Mouse (Mus musculus) MEL (cell line): ENCODE results near the gene Trio. TPM values are rescaled to one million over a fixed set of nuclear protein-coding genes. Genes with fewer than 3 reads are reported as not detected.

Experiments used
- DNase-seq: peaks from one replicate; pipeline ENCODE4 v3.0.0; 2011; ENCODE audit warnings: low read depth, low spot score
- H3K27ac ChIP-seq: 2 replicates; pipeline ENCODE4 v1.5.1; 2012; ENCODE audit warnings: low read depth, mild to moderate bottlenecking, control low read depth, low read length, moderate library complexity; ENCODE audit not compliant: control insufficient read depth
- H3K27me3 ChIP-seq, 2 experiments: fragments of 150-350 bp in 1 of 2; sonication (generic) in 1 of 2; 2 replicates each; pipeline ENCODE4 v1.6.1; 2012; ENCODE audit warnings: low read length in 2 of 2, mild to moderate bottlenecking in 2 of 2, improper control_type of control experiment in 1 of 2, moderate library complexity in 1 of 2; ENCODE audit not compliant: insufficient read depth in 2 of 2, control insufficient read depth in 1 of 2
- H3K36me3 ChIP-seq, 2 experiments: 2 replicates each; pipeline ENCODE4 v1.6.1; 2012 to 2014; ENCODE audit warnings: low read length in 2 of 2, improper control_type of control experiment in 1 of 2, inconsistent platforms in 1 of 2, mild to moderate bottlenecking in 1 of 2; ENCODE audit not compliant: insufficient read depth in 2 of 2, control insufficient read depth in 1 of 2
- H3K4me1 ChIP-seq, 2 experiments: fragments of 150-350 bp in 1 of 2; sonication (generic) in 1 of 2; 2 replicates each; pipeline ENCODE4 v1.6.1; 2012; ENCODE audit warnings: low read length in 2 of 2, improper control_type of control experiment in 1 of 2, mild to moderate bottlenecking in 1 of 2; ENCODE audit not compliant: insufficient read depth in 2 of 2, control insufficient read depth in 1 of 2
- H3K4me3 ChIP-seq, 2 experiments: fragments of 150-350 bp in 1 of 2; sonication (generic) in 1 of 2; 2 replicates each; pipeline ENCODE4 v1.5.1; 2012; ENCODE audit warnings: low read depth in 2 of 2, low read length in 2 of 2, mild to moderate bottlenecking in 2 of 2, moderate library complexity in 2 of 2, control low read depth in 1 of 2, improper control_type of control experiment in 1 of 2; ENCODE audit not compliant: control insufficient read depth in 1 of 2, insufficient read depth in 1 of 2
- H3K79me2 ChIP-seq: 2 replicates; pipeline ENCODE4 v1.6.1; 2012; ENCODE audit warnings: mild to moderate bottlenecking, low read length, moderate library complexity; ENCODE audit not compliant: control insufficient read depth, poor library complexity, insufficient read depth
- H3K9ac ChIP-seq: 2 replicates; pipeline ENCODE4 v1.6.1; 2012; ENCODE audit warnings: low read depth, mild to moderate bottlenecking, control low read depth, low read length, moderate library complexity; ENCODE audit not compliant: control insufficient read depth, poor library complexity, severe bottlenecking
- H3K9me3 ChIP-seq: fragments of 150-350 bp; sonication (generic); replicated peaks from 2 replicates; pipeline ENCODE4 v1.6.1; 2012; ENCODE audit warnings: mild to moderate bottlenecking, low read length, improper control_type of control experiment, moderate library complexity; ENCODE audit not compliant: insufficient read depth
- EP300 ChIP-seq, 2 experiments: IDR thresholded peaks; 2 replicates each; pipeline ENCODE4 v1.6.1; 2011; ENCODE audit warnings: improper control_type of control experiment in 2 of 2, low read length in 2 of 2, low read depth in 1 of 2, mild to moderate bottlenecking in 1 of 2
- ETS1 ChIP-seq: IDR thresholded peaks from 2 replicates; pipeline ENCODE4 v1.6.1; 2012; ENCODE audit warnings: low read depth, mild to moderate bottlenecking, inconsistent platforms, low read length, improper control_type of control experiment, moderate library complexity
- GABPA ChIP-seq: IDR thresholded peaks from 2 replicates; pipeline ENCODE4 v1.6.1; 2012; ENCODE audit warnings: low read depth, mild to moderate bottlenecking, inconsistent platforms, low read length, improper control_type of control experiment, moderate library complexity
- GATA1 ChIP-seq: IDR thresholded peaks from 2 replicates; pipeline ENCODE4 v1.6.1; 2011; ENCODE audit warnings: low read depth, low read length, improper control_type of control experiment
- KAT2A ChIP-seq: conservative IDR thresholded peaks from 2 replicates; pipeline ENCODE4 v1.6.1; 2012; ENCODE audit warnings: low read depth, low read length, improper control_type of control experiment, inconsistent platforms
- MAX ChIP-seq: IDR thresholded peaks from 2 replicates; pipeline ENCODE4 v1.6.1; 2011; ENCODE audit warnings: low read length, improper control_type of control experiment
- MXI1 ChIP-seq: IDR thresholded peaks from 2 replicates; pipeline ENCODE4 v1.6.1; 2011; ENCODE audit warnings: mild to moderate bottlenecking, low read depth, low read length, improper control_type of control experiment
- MYB ChIP-seq: IDR thresholded peaks from 2 replicates; pipeline ENCODE4 v1.6.1; 2011; ENCODE audit warnings: mild to moderate bottlenecking, low read depth, low read length, improper control_type of control experiment
- MYC ChIP-seq: IDR thresholded peaks from 2 replicates; pipeline ENCODE4 v1.6.1; 2011; ENCODE audit warnings: low read depth, mild to moderate bottlenecking, low read length, improper control_type of control experiment, moderate library complexity
- POLR2A ChIP-seq, 2 experiments: IDR thresholded peaks; 2 replicates each; pipeline ENCODE4 v1.6.1; 2011 to 2012; ENCODE audit warnings: low read length in 2 of 2, mild to moderate bottlenecking in 2 of 2, control low read depth in 1 of 2, improper control_type of control experiment in 1 of 2, low read depth in 1 of 2, moderate library complexity in 1 of 2; ENCODE audit not compliant: control insufficient read depth in 1 of 2, insufficient read depth in 1 of 2, poor library complexity in 1 of 2
- POLR2AphosphoS2 ChIP-seq: IDR thresholded peaks from 2 replicates; pipeline ENCODE4 v1.6.1; 2011; ENCODE audit warnings: low read length, improper control_type of control experiment
- POLR2AphosphoS5 ChIP-seq: IDR thresholded peaks from 2 replicates; pipeline ENCODE4 v1.6.1; 2012; ENCODE audit warnings: low read depth, borderline replicate concordance, mild to moderate bottlenecking, inconsistent platforms, low read length, moderate library complexity, mixed read lengths
- RAD21 ChIP-seq: IDR thresholded peaks from 2 replicates; pipeline ENCODE4 v1.6.1; 2011; ENCODE audit warnings: mild to moderate bottlenecking, low read depth, low read length, improper control_type of control experiment
- RCOR1 ChIP-seq: IDR thresholded peaks from 2 replicates; pipeline ENCODE4 v1.6.1; 2012; ENCODE audit warnings: low read depth, mild to moderate bottlenecking, inconsistent platforms, low read length, improper control_type of control experiment
- SMC3 ChIP-seq: IDR thresholded peaks from 2 replicates; pipeline ENCODE4 v1.6.1; 2011; ENCODE audit warnings: low read depth, low read length, improper control_type of control experiment
- TAL1 ChIP-seq: IDR thresholded peaks from 2 replicates; pipeline ENCODE4 v1.6.1; 2012; ENCODE audit warnings: mild to moderate bottlenecking, inconsistent platforms, low read length, moderate library complexity, mixed read lengths
- TCF12 ChIP-seq: IDR thresholded peaks from 2 replicates; pipeline ENCODE4 v1.6.1; 2014; ENCODE audit warnings: low read depth, mild to moderate bottlenecking, inconsistent platforms, low read length, improper control_type of control experiment, moderate library complexity
- UBTF ChIP-seq: IDR thresholded peaks from 2 replicates; pipeline ENCODE4 v1.6.1; 2012; ENCODE audit warnings: low read depth, mild to moderate bottlenecking, inconsistent platforms, low read length, improper control_type of control experiment, moderate library complexity, borderline replicate concordance; ENCODE audit not compliant: insufficient read depth
- USF2 ChIP-seq, 2 experiments: IDR thresholded peaks; 2 replicates each; pipeline ENCODE4 v1.6.1; 2011 to 2012; ENCODE audit warnings: improper control_type of control experiment in 2 of 2, low read length in 2 of 2, borderline replicate concordance in 1 of 2, inconsistent platforms in 1 of 2, low read depth in 1 of 2, mild to moderate bottlenecking in 1 of 2; ENCODE audit not compliant: insufficient read depth in 1 of 2
- ZC3H11A ChIP-seq: IDR thresholded peaks from 2 replicates; pipeline ENCODE4 v1.6.1; 2012; ENCODE audit warnings: low read depth, mild to moderate bottlenecking, inconsistent platforms, low read length, improper control_type of control experiment
- polyA plus RNA-seq, 2 experiments: library from polyadenylated mRNA; stranded (reverse) in 1 of 2; unstranded in 1 of 2; fragments of >175 nt in 1 of 2; fragments of >200 nt in 1 of 2; gene quantifications; 2 replicates each; pipeline versions ENCODE4 v1.2.1 to v1.2.4; 2012; ENCODE audit warnings: low replicate concordance in 2 of 2, low read depth in 1 of 2; ENCODE audit not compliant: insufficient read length in 2 of 2, insufficient read depth in 1 of 2, missing spikeins in 1 of 2
- total RNA-seq: library from RNA; depleted of rRNA; stranded (reverse); fragments of 300-350 nt; gene quantifications from 2 replicates; pipeline ENCODE4 v1.2.3, GENCODE M21; 2012

Gene Trio
- total and polyA plus RNA-seq, 3 experiments: 0.91 to 1.1 TPM; not detected in 1

- H3K79me2 ChIP-seq: no peaks in the 10 kb centered on the region
Measured at GRCm38 (mm10) chr15:27740080-27740479, 285.6 kb downstream of the Trio start.

DNA sequence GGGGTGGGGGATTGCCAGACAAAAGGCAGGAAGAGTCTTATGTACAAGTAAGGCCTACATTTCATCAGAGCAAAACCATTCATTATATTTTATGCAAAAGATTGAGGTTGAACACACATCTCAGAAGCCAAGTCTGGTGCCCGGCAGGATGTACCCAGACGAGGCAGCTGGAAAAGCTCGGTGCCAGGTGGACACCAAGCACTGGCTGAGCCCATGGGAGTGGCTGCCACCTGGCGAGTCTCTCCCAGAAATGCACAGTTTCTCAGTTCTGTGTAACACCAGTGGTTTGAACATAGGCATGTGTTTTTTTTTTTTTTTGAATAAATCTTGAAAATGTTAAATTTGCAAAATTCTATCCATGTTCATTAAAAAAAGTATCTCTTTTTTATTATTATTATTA is 293.8 kb downstream of the Trio start:
- H3K36me3 ChIP-seq: no peaks in the 10 kb centered on the region
- TF ChIP-seq MYC (no peak), ZC3H11A (no peak), USF2 (IDR thresholded peaks at IDR 0.05; ENCODE audit: borderline replicate concordance in 1 of 2, insufficient read depth in 1 of 2, low read depth in 1 of 2, low read length in 2 of 2) (no peak), ETS1 (no peak), MYB (no peak), EP300 (IDR thresholded peaks at IDR 0.05; ENCODE audit: low read depth in 1 of 2, low read length in 2 of 2) (no peak), UBTF (no peak), RCOR1 (no peak), SMC3 (no peak), POLR2A (IDR thresholded peaks at IDR 0.05; ENCODE audit: control insufficient read depth in 1 of 2, insufficient read depth in 1 of 2, low read depth in 1 of 2, low read length in 2 of 2, poor library complexity in 1 of 2) (no peak), KAT2A (no peak)
- no peak for DNase-seq
- H3K79me2 ChIP-seq: no peaks in the 10 kb centered on the region
- no peak overlapping the region for H3K9ac ChIP-seq
- H3K4me3 ChIP-seq: no peak overlapping the region
- H3K4me1 ChIP-seq: no peaks in the 10 kb centered on the region
- H3K27ac ChIP-seq: no peak overlapping the region
- H3K27me3 ChIP-seq: no peaks in the 10 kb centered on the region
- no peaks in the 10 kb centered on the region for H3K9me3 ChIP-seq

More at GRCm38 (mm10) chr15:27740080-27740479, 285.6 kb downstream of the Trio start:
- Histone ChIP-seq H3K27ac (no peak overlapping the region), H3K4me1 (no peaks in the 10 kb centered on the region), H3K27me3 (no peaks in the 10 kb centered on the region), H3K4me3 (no peak overlapping the region), H3K9ac (no peak overlapping the region), H3K9me3 (no peaks in the 10 kb centered on the region), H3K36me3 (no peaks in the 10 kb centered on the region)
- no peak for DNase-seq
- TF ChIP-seq SMC3: no peak
- TF ChIP-seq POLR2A (IDR thresholded peaks at IDR 0.05; ENCODE audit: control insufficient read depth in 1 of 2, insufficient read depth in 1 of 2, low read depth in 1 of 2, low read length in 2 of 2, poor library complexity in 1 of 2): no peak

DNA sequence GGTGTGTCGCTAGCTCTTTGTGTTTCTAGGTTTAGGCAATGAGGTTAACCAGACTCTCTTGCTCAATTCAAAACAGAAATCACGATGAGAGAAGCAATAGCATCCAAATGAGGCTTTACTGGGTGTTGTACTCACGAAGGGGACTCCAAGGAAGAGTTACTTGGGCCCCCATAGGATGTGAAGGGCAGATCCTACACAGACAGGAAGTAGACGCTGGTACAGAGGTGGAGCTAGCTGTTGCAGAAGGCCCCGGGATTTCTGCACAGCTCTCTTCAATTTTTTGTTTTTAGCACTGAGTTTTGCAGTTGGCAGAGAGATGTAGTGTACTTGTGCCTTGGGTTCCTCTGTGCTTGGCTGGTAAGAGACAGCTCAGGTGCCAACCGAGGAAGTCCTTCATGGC is 299.4 kb downstream of the Trio start:
- no peaks in the 10 kb centered on the region for H3K27me3 ChIP-seq
- H3K9me3 ChIP-seq: no peaks in the 10 kb centered on the region
- no peak overlapping the region for H3K9ac ChIP-seq
- H3K4me3 ChIP-seq: no peak overlapping the region
- H3K4me1 ChIP-seq: peaks cover 2 to 17% of the 10 kb centered on the region in 2 experiments; a peak in 3 of 4 replicates
- no peaks in the 10 kb centered on the region for H3K79me2 ChIP-seq
- no peak overlapping the region for H3K27ac ChIP-seq
- H3K36me3 ChIP-seq: peaks cover 0 to 3% of the 10 kb centered on the region in 2 experiments; a peak in 1 of 4 replicates
- no peak for DNase-seq
- TF ChIP-seq POLR2AphosphoS5: no peak
- no peak for TF ChIP-seq RAD21
- TF ChIP-seq GATA1: no peak
- TF ChIP-seq TCF12: no peak
- no peak for TF ChIP-seq POLR2AphosphoS2
- TF ChIP-seq GABPA: no peak
- no peak for TF ChIP-seq USF2 (IDR thresholded peaks at IDR 0.05; ENCODE audit: borderline replicate concordance in 1 of 2, insufficient read depth in 1 of 2, low read depth in 1 of 2, low read length in 2 of 2)
- TF ChIP-seq MAX: no peak
- no peak for TF ChIP-seq MXI1
- TF ChIP-seq TAL1: no peak
